Mouse (Mus musculus) CH12.LX (cell line): ENCODE results near the gene Rprd1b. TPM values are rescaled to one million over a fixed set of nuclear protein-coding genes. Genes with fewer than 3 reads are reported as not detected.

Experiments used
- DNase-seq: peaks from one replicate; pipeline ENCODE4 v3.0.0-alpha.2; 2013; ENCODE audit errors: extremely low read depth
- H3K27ac ChIP-seq: 2 replicates; pipeline ENCODE4 v1.5.1; 2012; ENCODE audit warnings: low read depth, mild to moderate bottlenecking, control low read depth, moderate library complexity; ENCODE audit not compliant: insufficient read depth
- H3K27me3 ChIP-seq: replicated peaks from 2 replicates; pipeline ENCODE3; 2012; ENCODE audit warnings: inconsistent platforms
- H3K36me3 ChIP-seq, 2 experiments: replicated peaks in 1 of 2; 2 replicates each; pipeline versions ENCODE3 to v1.6.1; 2012; ENCODE audit warnings: inconsistent platforms in 1 of 2, low read length in 1 of 2, mild to moderate bottlenecking in 1 of 2, mixed read lengths in 1 of 2, moderate library complexity in 1 of 2; ENCODE audit not compliant: control insufficient read depth in 1 of 2, insufficient read depth in 1 of 2
- H3K4me1 ChIP-seq, 2 experiments: 2 replicates each; pipeline ENCODE4 v1.6.1; 2012; ENCODE audit warnings: inconsistent platforms in 1 of 2, moderate library complexity in 1 of 2; ENCODE audit not compliant: insufficient read depth in 2 of 2, control insufficient read depth in 1 of 2
- H3K4me2 ChIP-seq: 2 replicates; pipeline ENCODE4 v1.6.1; 2012; ENCODE audit warnings: low read depth, mild to moderate bottlenecking, control low read depth; ENCODE audit not compliant: poor library complexity, insufficient read depth, severe bottlenecking
- H3K4me3 ChIP-seq, 3 experiments: fragments of 150-350 bp in 1 of 3; sonication (generic) in 1 of 3; replicated peaks in 1 of 3; 2 replicates each; pipeline versions ENCODE3 to v1.5.1; 2011 to 2012; ENCODE audit warnings: low read depth in 2 of 3, low read length in 2 of 3, mild to moderate bottlenecking in 2 of 3, moderate library complexity in 2 of 3, control low read depth in 1 of 3, improper control_type of control experiment in 1 of 3, inconsistent platforms in 1 of 3, mixed read lengths in 1 of 3; ENCODE audit not compliant: poor library complexity in 1 of 3
- H3K79me2 ChIP-seq: replicated peaks from 2 replicates; pipeline ENCODE4 v1.6.1; 2012; ENCODE audit warnings: mild to moderate bottlenecking, moderate library complexity; ENCODE audit not compliant: control insufficient read depth, poor library complexity, insufficient read depth, severe bottlenecking; ENCODE audit errors: extremely low read depth
- H3K9ac ChIP-seq: 2 replicates; pipeline ENCODE4 v1.6.1; 2012; ENCODE audit warnings: low read depth, mild to moderate bottlenecking, control low read depth, moderate library complexity; ENCODE audit not compliant: insufficient read depth
- H3K9me3 ChIP-seq: replicated peaks from 2 replicates; pipeline ENCODE3; 2012; ENCODE audit warnings: low read length, inconsistent platforms, mixed read lengths
- BHLHE40 ChIP-seq: IDR thresholded peaks from 2 replicates; pipeline ENCODE4 v1.6.1; 2011; ENCODE audit warnings: mild to moderate bottlenecking, low read depth, low read length, improper control_type of control experiment
- CHD2 ChIP-seq: IDR thresholded peaks from 2 replicates; pipeline ENCODE4 v1.6.1; 2011; ENCODE audit warnings: low read length, improper control_type of control experiment
- CTCF ChIP-seq, 2 experiments: IDR thresholded peaks in 1 of 2; conservative IDR thresholded peaks in 1 of 2; 2 replicates each; pipeline ENCODE4 v1.5.1; 2011 to 2012; ENCODE audit warnings: low read depth in 2 of 2, low read length in 2 of 2, improper control_type of control experiment in 1 of 2, inconsistent platforms in 1 of 2, mild to moderate bottlenecking in 1 of 2, moderate library complexity in 1 of 2
- E2F4 ChIP-seq: IDR thresholded peaks from 2 replicates; pipeline ENCODE4 v1.6.1; 2011; ENCODE audit warnings: low read depth, low read length, improper control_type of control experiment; ENCODE audit not compliant: insufficient replicate concordance
- EP300 ChIP-seq: IDR thresholded peaks from 2 replicates; pipeline ENCODE4 v1.6.1; 2011; ENCODE audit warnings: low read length, improper control_type of control experiment
- GABPA ChIP-seq: IDR thresholded peaks from 2 replicates; pipeline ENCODE4 v1.6.1; 2012; ENCODE audit warnings: low read depth, low read length, improper control_type of control experiment, inconsistent platforms; ENCODE audit not compliant: insufficient replicate concordance
- HCFC1 ChIP-seq: IDR thresholded peaks from 2 replicates; pipeline ENCODE4 v1.6.1; 2012; ENCODE audit warnings: low read depth, mild to moderate bottlenecking, inconsistent platforms, low read length, improper control_type of control experiment
- KAT2A ChIP-seq: IDR thresholded peaks from 2 replicates; pipeline ENCODE4 v1.6.1; 2012; ENCODE audit warnings: low read length, improper control_type of control experiment, inconsistent platforms; ENCODE audit not compliant: insufficient replicate concordance
- MEF2A ChIP-seq: IDR thresholded peaks from 2 replicates; pipeline ENCODE4 v1.6.1; 2014; ENCODE audit warnings: low read depth, mild to moderate bottlenecking, inconsistent platforms, low read length, improper control_type of control experiment, borderline replicate concordance
- MXI1 ChIP-seq: IDR thresholded peaks from 2 replicates; pipeline ENCODE4 v1.6.1; 2011; ENCODE audit warnings: mild to moderate bottlenecking, low read depth, low read length, improper control_type of control experiment
- NELFE ChIP-seq: IDR thresholded peaks from 2 replicates; pipeline ENCODE4 v1.6.1; 2011; ENCODE audit warnings: low read depth, low read length, improper control_type of control experiment
- NRF1 ChIP-seq: IDR thresholded peaks from 2 replicates; pipeline ENCODE4 v1.6.1; 2014; ENCODE audit warnings: low read depth, mild to moderate bottlenecking, inconsistent platforms, low read length, improper control_type of control experiment, moderate library complexity
- PAX5 ChIP-seq: IDR thresholded peaks from 2 replicates; pipeline ENCODE4 v1.6.1; 2012; ENCODE audit warnings: low read length, inconsistent platforms, mixed read lengths
- SIN3A ChIP-seq: IDR thresholded peaks from 2 replicates; pipeline ENCODE4 v1.6.1; 2012; ENCODE audit warnings: low read length, improper control_type of control experiment, inconsistent platforms
- SMC3 ChIP-seq: IDR thresholded peaks from 2 replicates; pipeline ENCODE4 v1.6.1; 2011; ENCODE audit warnings: low read depth, low read length, improper control_type of control experiment
- TCF12 ChIP-seq: IDR thresholded peaks from 2 replicates; pipeline ENCODE4 v1.6.1; 2014; ENCODE audit warnings: low read depth, mild to moderate bottlenecking, inconsistent platforms, low read length, improper control_type of control experiment
- USF2 ChIP-seq: conservative IDR thresholded peaks from 2 replicates; pipeline ENCODE4 v1.6.1; 2011; ENCODE audit warnings: low read depth, low read length, improper control_type of control experiment
- ZC3H11A ChIP-seq: IDR thresholded peaks from 2 replicates; pipeline ENCODE4 v1.6.1; 2012; ENCODE audit warnings: low read depth, mild to moderate bottlenecking, inconsistent platforms, low read length, improper control_type of control experiment
- dilution Hi-C: fragments of 300-500 bp; cut with MboI; formaldehyde crosslinking; loops from 2 replicates; pipeline ENCODE4 v1.14.3; 2020; ENCODE audit warnings: low sequenced_read_pairs; ENCODE audit not compliant: extremely low pct_unique_long_range_greater_than_20kb, extremely low pct_ligation_motif_present
- in situ Hi-C: fragments of 300-500 bp; cut with MboI; formaldehyde crosslinking; loops from 3 replicates; pipeline ENCODE4 v1.14.3; 2019; ENCODE audit warnings: low sequenced_read_pairs, low pct_ligation_motif_present, low pct_unique_long_range_greater_than_20kb, mixed read lengths
- polyA plus RNA-seq: library from polyadenylated mRNA; unstranded; fragments of >175 nt; gene quantifications from 2 replicates; pipeline ENCODE4 v1.2.1, GENCODE M21; 2012; ENCODE audit warnings: low read depth; ENCODE audit not compliant: insufficient read length
- total RNA-seq, 2 experiments: library from RNA; depleted of rRNA; stranded (reverse); fragments of 300-350 nt in 1 of 2; fragments of >200 nt in 1 of 2; gene quantifications; 2 replicates each; pipeline ENCODE4 v1.2.3; 2012 to 2014

Gene Rprd1b
- total and polyA plus RNA-seq, 3 experiments, result 11.8 to 33.1 (median 16.4) TPM

GRCm38 (mm10) chr2:158133050-158133449 is 104.8 kb downstream of the Rprd1b start:
- H3K27me3 ChIP-seq, result peaks cover 73% of the 10 kb centered on the region
- H3K27ac ChIP-seq, result no peak overlapping the region
- H3K9ac ChIP-seq, result no peak overlapping the region
- no peak overlapping the region for H3K4me2 ChIP-seq
- in situ Hi-C loops (no loop called here), dilution Hi-C loops (no loop called here)
- peaks cover 0 to 14% of the 10 kb centered on the region in 2 experiments; a peak in 2 of 4 replicates for H3K4me1 ChIP-seq
- H3K9me3 ChIP-seq, result no peaks in the 10 kb centered on the region
- no peaks in the 10 kb centered on the region for H3K36me3 ChIP-seq
- no peaks in the 10 kb centered on the region for H3K79me2 ChIP-seq
- H3K4me3 ChIP-seq, result no peak overlapping the region
- no peak for DNase-seq
- TF ChIP-seq MEF2A (no peak), CHD2 (no peak), MXI1 (no peak), ZC3H11A (no peak), SIN3A (no peak), CTCF (conservative IDR thresholded peaks at IDR 0.05 in 1 of 2, IDR thresholded peaks at IDR 0.05 in 1 of 2; ENCODE audit: low read depth in 2 of 2, low read length in 2 of 2) (no peak)

GRCm38 (mm10) chr2:158136205-158136604 is 107.9 kb downstream of the Rprd1b start:
- H3K9ac ChIP-seq, result no peak overlapping the region
- DNase-seq, result no peak
- TF ChIP-seq NELFE (no peak), PAX5 (no peak), GABPA (no peak), E2F4 (no peak), MEF2A (no peak), HCFC1 (no peak), EP300 (no peak), BHLHE40 (no peak), NRF1 (no peak), KAT2A (no peak), TCF12 (no peak), USF2 (no peak), CTCF (conservative IDR thresholded peaks at IDR 0.05 in 1 of 2, IDR thresholded peaks at IDR 0.05 in 1 of 2; ENCODE audit: low read depth in 2 of 2, low read length in 2 of 2) (no peak), SMC3 (no peak), CHD2 (no peak)
- TF ChIP-seq, all 38 proteins: peak for 0
- no peaks in the 10 kb centered on the region for H3K9me3 ChIP-seq
- no peaks in the 10 kb centered on the region for H3K79me2 ChIP-seq
- dilution Hi-C loops (no loop called here), in situ Hi-C loops (no loop called here)
- H3K36me3 ChIP-seq, result no peaks in the 10 kb centered on the region
- H3K27me3 ChIP-seq, result peaks cover 66% of the 10 kb centered on the region
- H3K4me1 ChIP-seq, result peaks cover 0 to 14% of the 10 kb centered on the region in 2 experiments; a peak in 2 of 4 replicates
- no peak overlapping the region for H3K4me3 ChIP-seq
- no peak overlapping the region for H3K27ac ChIP-seq
- H3K4me2 ChIP-seq, result peak overlapping the region; percentile 49; the same call in 1 of the 2 replicates
